In genomic region chr16:44765555-44766319, GRCm38 (mm10) we compare ENCODE assay signal across 9 mouse cellular contexts. TPM values are rescaled to one million over a fixed set of nuclear protein-coding genes. Genes with fewer than 3 reads are reported as not detected.
DNase-seq lines count a peak whose midpoint lies in the region; ATAC-seq lines count a peak whose summit lies in the region.
"Had no signal": no experiment of that assay in that cellular context is flagged by ENCODE, and none has a peak within 500 bp of the region (broad histone marks: within the 10 kb centered on the region; RNA-seq: fewer than 3 reads in every experiment).

Gene Cd200r1 (plus strand): TSS chr16:44765736.

- no peaks in the 10 kb centered on the region for H3K27me3 ChIP-seq in heart, embryonic 15.5 days
- no peaks in the 10 kb centered on the region for H3K27me3 ChIP-seq in forebrain, embryonic 16.5 days (replicated peaks; ENCODE audit: control insufficient read depth, insufficient read depth, low read length)
- H3K27me3 ChIP-seq: midbrain, embryonic 15.5 days had no signal

- no peak for DNase-seq in frontal cortex, adult 2 months (ENCODE audit: extremely low spot score in 1 of 2, low spot score in 1 of 2)
- DNase-seq in CD4-positive, CD25-positive, alpha-beta regulatory T cell, adult 2 months (ENCODE audit: low read depth, low spot score), result peak; percentile 72
- DNase-seq in adrenal gland, postnatal 10 days, result no peak
- no peak for DNase-seq in lung, postnatal 14 days

- H3K27ac ChIP-seq in heart, embryonic 15.5 days, result no peak within 1 kb of the TSS
- no peak within 1 kb of the TSS for H3K27ac ChIP-seq in forebrain, embryonic 16.5 days (ENCODE audit: low read length)
- H3K27ac ChIP-seq: midbrain, embryonic 15.5 days had no signal

- H3K9me3 ChIP-seq in heart, embryonic 15.5 days (replicated peaks), result no peaks in the 10 kb centered on the region
- no peaks in the 10 kb centered on the region for H3K9me3 ChIP-seq in forebrain, embryonic 16.5 days (ENCODE audit: control insufficient read depth, low read length)
- H3K9me3 ChIP-seq: midbrain, embryonic 15.5 days had no signal

- H3K9ac ChIP-seq in heart, embryonic 15.5 days, result no peak within 1 kb of the TSS
- H3K9ac ChIP-seq in forebrain, embryonic 16.5 days (replicated peaks; ENCODE audit: low read depth, low read length), result no peak within 1 kb of the TSS
- H3K9ac ChIP-seq: midbrain, embryonic 15.5 days had no signal

- WGBS in heart, embryonic 15.5 days, result 67% methylated on average over 22 of the region's 22 CpGs
- WGBS in forebrain, embryonic 16.5 days, result 82% methylated on average over 22 of the region's 22 CpGs

- H3K36me3 ChIP-seq in heart, embryonic 15.5 days, result no peaks in the 10 kb centered on the region
- H3K36me3 ChIP-seq in forebrain, embryonic 16.5 days (ENCODE audit: control insufficient read depth, insufficient read depth), result no peaks in the 10 kb centered on the region
- H3K36me3 ChIP-seq: midbrain, embryonic 15.5 days had no signal

- H3K4me3 ChIP-seq in heart, embryonic 15.5 days, result peak within 1 kb of the TSS; percentile 25
- H3K4me3 ChIP-seq in forebrain, embryonic 16.5 days (replicated peaks; ENCODE audit: low read length), result no peak within 1 kb of the TSS
- H3K4me3 ChIP-seq: midbrain, embryonic 15.5 days had no signal

- no peaks in the 10 kb centered on the region for H3K4me1 ChIP-seq in heart, embryonic 15.5 days (replicated peaks)
- H3K4me1 ChIP-seq in forebrain, embryonic 16.5 days (replicated peaks; ENCODE audit: control insufficient read depth, insufficient read depth, low read length), result no peaks in the 10 kb centered on the region
- H3K4me1 ChIP-seq: midbrain, embryonic 15.5 days had no signal

- peak within 1 kb of the TSS; percentile 48 for H3K4me2 ChIP-seq in heart, embryonic 15.5 days
- H3K4me2 ChIP-seq in forebrain, embryonic 16.5 days (ENCODE audit: low read length), result no peak within 1 kb of the TSS
- H3K4me2 ChIP-seq: midbrain, embryonic 15.5 days had no signal

- ATAC-seq in frontal cortex, adult (ENCODE audit: low TSS enrichment), result peak; percentile 70
- ATAC-seq in heart, embryonic 15.5 days (replicated peaks; ENCODE audit: insufficient number of reproducible peaks, insufficient read depth, low FRiP score, low read depth), result no peak; the same call in 1 of the 2 replicates
- ATAC-seq in megakaryocyte progenitor cell, adult 5-6 weeks (replicated peaks; ENCODE audit: poor library complexity), result peak; percentile 73
- no peak for ATAC-seq in forebrain, embryonic 16.5 days
- ATAC-seq: midbrain, embryonic 15.5 days had no signal

RNA-seq across cellular contexts. Expression of gene Cd200r1, which starts in this region (rescaled TPM):
- 0.32 and 0.46 TPM in 2 replicates for polyA plus RNA-seq in frontal cortex, adult 2 months (2012; rRNA removed)
- polyA plus RNA-seq in heart, embryonic 15.5 days (2015; fragmentation: Nextera tagmentation; extraction: Ambion mirVana), result 1.2 TPM in 2 replicates
- 8.0 and 11.0 TPM in 2 replicates for total RNA-seq in megakaryocyte progenitor cell, adult 5-6 weeks (2015)
- 3.7 and 5.6 TPM in 2 replicates for total RNA-seq in megakaryocyte progenitor cell, adult 5-6 weeks (2017)
- polyA plus RNA-seq in forebrain, embryonic 16.5 days (2015; fragmentation: Nextera tagmentation; extraction: Ambion mirVana), result 0.48 and 0.52 TPM in 2 replicates
- under 1 TPM; 0.67 to 0.84 TPM for total RNA-seq in adrenal gland, postnatal 10 days (2021)

Comparison
In these comparisons a context has a peak if more than half of its experiments do, and no peak if none do; other contexts are left out.
1. ATAC-seq: peak in frontal cortex, adult (single experiment) and megakaryocyte progenitor cell, adult 5-6 weeks (single experiment); none in heart, embryonic 15.5 days (single experiment) and forebrain, embryonic 16.5 days (single experiment).